Mouse (Mus musculus): ENCODE measurements around the gene Thy1.

Gene Thy1

GRCm38 (mm10) chr9:44042836-44043707 is at the start of gene Thy1:
Gene Thy1, plus strand, starts transcription at chr9:44043384.
- DNase-seq (ENCODE audit: low read depth in 1 of 2, low spot score in 2 of 2), result no peak

- DNase-seq (ENCODE audit: low read depth in 1 of 2, low spot score in 2 of 2), result no peak
Measured at GRCm38 (mm10) chr9:43997681-43998080, 45.5 kb upstream of the Thy1 start.

DNA sequence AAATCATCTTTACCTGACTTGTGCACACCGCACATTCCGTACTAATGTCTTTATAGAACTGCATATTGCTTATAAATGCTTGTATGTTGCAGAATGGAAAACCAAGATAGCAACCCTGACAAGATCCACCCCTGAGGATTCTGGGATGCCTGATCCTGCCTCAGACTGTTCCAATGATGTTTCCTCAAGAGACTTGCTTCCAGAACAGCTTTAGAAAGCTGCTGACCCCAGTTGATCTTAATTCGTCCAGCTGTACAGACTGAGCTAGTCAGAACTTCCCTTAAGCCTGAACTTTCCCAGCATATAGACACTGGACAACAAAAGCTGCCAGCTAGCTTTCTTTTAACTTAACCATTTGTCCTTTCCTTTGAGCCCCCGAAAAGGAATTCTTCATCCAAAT is 44.3 kb upstream of the Thy1 start:
- DNase-seq (ENCODE audit: low read depth in 1 of 2, low spot score in 2 of 2), result no peak

- no peak for DNase-seq (ENCODE audit: low read depth in 1 of 2, low spot score in 2 of 2)
Measured at GRCm38 (mm10) chr9:44004362-44004761, 38.8 kb upstream of the Thy1 start.

- peak in 1 of 2 experiments; percentile 7 for DNase-seq (ENCODE audit: low read depth in 1 of 2, low spot score in 2 of 2)
Measured at GRCm38 (mm10) chr9:44005305-44005704, 37.9 kb upstream of the Thy1 start.

- DNase-seq (ENCODE audit: low read depth in 1 of 2, low spot score in 2 of 2), result no peak
Measured at GRCm38 (mm10) chr9:44007323-44007722, 35.9 kb upstream of the Thy1 start.

- no peak for DNase-seq (ENCODE audit: low read depth in 1 of 2, low spot score in 2 of 2)
Measured at GRCm38 (mm10) chr9:44007991-44008390, 35.2 kb upstream of the Thy1 start.

GRCm38 (mm10) chr9:44010900-44011299 is 32.3 kb upstream of the Thy1 start:
- DNase-seq (ENCODE audit: low read depth in 1 of 2, low spot score in 2 of 2), result no peak

GRCm38 (mm10) chr9:44011668-44012067 is 31.5 kb upstream of the Thy1 start:
- no peak for DNase-seq (ENCODE audit: low read depth in 1 of 2, low spot score in 2 of 2)

GRCm38 (mm10) chr9:44012164-44012563 is 31.0 kb upstream of the Thy1 start:
- DNase-seq (ENCODE audit: low read depth in 1 of 2, low spot score in 2 of 2), result no peak

- no peak for DNase-seq (ENCODE audit: low read depth in 1 of 2, low spot score in 2 of 2)
Measured at GRCm38 (mm10) chr9:44012761-44013301, 30.4 kb upstream of the Thy1 start.

- DNase-seq (ENCODE audit: low read depth in 1 of 2, low spot score in 2 of 2), result no peak
Measured at GRCm38 (mm10) chr9:44013781-44014180, 29.4 kb upstream of the Thy1 start.

- no peak for DNase-seq (ENCODE audit: low read depth in 1 of 2, low spot score in 2 of 2)
Measured at GRCm38 (mm10) chr9:44016304-44016703, 26.9 kb upstream of the Thy1 start.

GRCm38 (mm10) chr9:44017846-44018245 is 25.3 kb upstream of the Thy1 start:
- no peak for DNase-seq (ENCODE audit: low read depth in 1 of 2, low spot score in 2 of 2)

DNA sequence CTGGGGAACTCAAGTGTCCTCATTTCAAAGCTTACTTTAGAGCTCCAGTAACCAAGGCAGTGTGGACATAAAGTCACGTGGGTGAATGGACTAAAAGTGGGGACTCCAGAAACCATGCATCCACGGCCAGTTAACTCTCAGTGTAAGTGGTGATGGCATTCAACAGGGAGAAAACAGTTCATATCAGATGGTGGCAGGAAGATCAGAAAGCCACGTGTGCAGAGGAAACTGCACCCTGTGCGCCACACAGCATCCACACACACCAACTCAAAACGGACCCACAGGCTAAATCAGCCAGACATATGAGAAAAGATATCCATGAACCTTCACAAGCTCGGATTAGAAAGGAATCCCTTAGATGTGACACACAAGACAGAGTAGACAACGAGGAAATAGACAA is 23.2 kb upstream of the Thy1 start:
- DNase-seq (ENCODE audit: low read depth in 1 of 2, low spot score in 2 of 2), result no peak

GRCm38 (mm10) chr9:44022100-44022847 is 20.9 kb upstream of the Thy1 start:
- DNase-seq (ENCODE audit: low read depth in 1 of 2, low spot score in 2 of 2), result no peak

- DNase-seq (ENCODE audit: low read depth in 1 of 2, low spot score in 2 of 2), result no peak
Measured at GRCm38 (mm10) chr9:44024096-44024495, 19.1 kb upstream of the Thy1 start.

- DNase-seq (ENCODE audit: low read depth in 1 of 2, low spot score in 2 of 2), result no peak
Measured at GRCm38 (mm10) chr9:44029580-44030236, 13.5 kb upstream of the Thy1 start.

- DNase-seq (ENCODE audit: low read depth in 1 of 2, low spot score in 2 of 2), result no peak
Measured at GRCm38 (mm10) chr9:44030646-44031045, 12.5 kb upstream of the Thy1 start.

DNA sequence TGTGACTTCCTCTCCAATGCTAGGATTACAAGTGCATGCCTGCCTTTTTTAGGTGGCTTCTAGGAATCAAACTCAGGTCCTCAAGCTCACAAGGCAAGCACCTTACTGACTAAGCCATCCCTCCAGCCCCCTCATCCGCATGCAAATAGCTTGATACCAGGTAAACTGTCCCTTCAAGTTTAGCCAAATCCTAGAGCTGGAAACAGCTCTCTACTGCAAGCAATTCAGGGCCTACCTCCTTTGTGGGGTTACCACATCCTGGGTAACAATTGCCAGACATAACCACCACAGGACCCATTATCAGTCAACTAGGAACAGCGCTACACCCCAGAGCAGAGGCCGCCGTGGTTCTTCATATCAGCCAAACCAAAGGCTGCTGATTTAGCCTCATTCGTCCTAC is 12.1 kb upstream of the Thy1 start:
- DNase-seq (ENCODE audit: low read depth in 1 of 2, low spot score in 2 of 2), result no peak

- no peak for DNase-seq (ENCODE audit: low read depth in 1 of 2, low spot score in 2 of 2)
Measured at GRCm38 (mm10) chr9:44031946-44032345, 11.2 kb upstream of the Thy1 start.

DNA sequence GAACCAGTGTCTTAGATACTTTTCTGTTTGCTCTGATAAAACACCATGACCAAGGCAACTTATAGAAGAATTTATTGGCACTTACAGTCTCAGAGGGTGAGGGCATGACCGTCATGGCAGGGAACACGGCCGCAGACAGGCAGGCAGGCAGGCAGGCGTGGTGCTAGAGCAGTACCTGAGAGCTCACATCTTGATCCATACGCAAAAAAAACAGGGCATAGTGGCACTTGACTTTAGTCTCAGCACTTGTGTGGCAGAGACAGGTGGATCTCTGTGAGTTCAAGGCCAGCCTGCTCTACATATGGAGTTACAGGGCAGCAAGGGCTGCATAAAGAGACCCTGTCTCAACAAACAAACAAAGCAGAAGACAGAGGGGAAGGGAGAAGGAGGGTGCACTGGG is 9.9 kb upstream of the Thy1 start:
- no peak for DNase-seq (ENCODE audit: low read depth in 1 of 2, low spot score in 2 of 2)

All from monocyte, adult 2 months (primary cell).